Mouse (Mus musculus) MN1 (cell line): ENCODE results near the gene 4933424G06Rik.
A peak's percentile ranks its signal among the peaks of the same experiment; 100 is the strongest.

ENCODE experiments used
- DNase-seq: peaks from one replicate; pipeline ENCODE4 v3.0.0-alpha.2; 2016; ENCODE audit warnings: low spot score

4933424G06Rik gene

GRCm38 (mm10) chr1:36709055-36709853 is 695 bp upstream of the 4933424G06Rik start:
- DNase-seq: peak; percentile 81

GRCm38 (mm10) chr1:36711104-36711503 is 1.2 kb downstream of the 4933424G06Rik start:
- DNase-seq: no peak

GRCm38 (mm10) chr1:36714311-36714710 is 4.4 kb downstream of the 4933424G06Rik start, which contains the start of gene Actr1b:
TSS of gene Actr1b (minus strand) at chr1:36714422.
- no peak for DNase-seq

- no peak for DNase-seq
These were observed 8.8 kb downstream of the 4933424G06Rik start for GRCm38 (mm10) chr1:36718786-36719185.

- no peak for DNase-seq
These were observed 13.5 kb downstream of the 4933424G06Rik start for GRCm38 (mm10) chr1:36723146-36724056.

- DNase-seq: no peak
These were observed 14.1 kb downstream of the 4933424G06Rik start for GRCm38 (mm10) chr1:36724057-36724431.

- DNase-seq: peak; percentile 93
These were observed 27.4 kb downstream of the 4933424G06Rik start for GRCm38 (mm10) chr1:36737300-36737699.

- DNase-seq: no peak
These were observed 29.3 kb downstream of the 4933424G06Rik start for GRCm38 (mm10) chr1:36739231-36739630.

- no peak for DNase-seq
These were observed 33.1 kb downstream of the 4933424G06Rik start for GRCm38 (mm10) chr1:36743046-36743445.

- peak; percentile 84 for DNase-seq
These were observed 34.5 kb downstream of the 4933424G06Rik start for GRCm38 (mm10) chr1:36744268-36744944.

- no peak for DNase-seq
These were observed 35.7 kb downstream of the 4933424G06Rik start for GRCm38 (mm10) chr1:36745661-36746060.

- no peak for DNase-seq
These were observed 36.5 kb downstream of the 4933424G06Rik start for GRCm38 (mm10) chr1:36746452-36746851.

- DNase-seq: no peak
These were observed 44.2 kb downstream of the 4933424G06Rik start for GRCm38 (mm10) chr1:36753932-36754675.

GRCm38 (mm10) chr1:36758553-36758952 is 48.6 kb downstream of the 4933424G06Rik start:
- DNase-seq: no peak

- no peak for DNase-seq
These were observed 49.1 kb downstream of the 4933424G06Rik start for GRCm38 (mm10) chr1:36759076-36759475.

- DNase-seq: no peak
These were observed 50.5 kb downstream of the 4933424G06Rik start for GRCm38 (mm10) chr1:36760401-36760800.

- no peak for DNase-seq
These were observed 51.1 kb downstream of the 4933424G06Rik start for GRCm38 (mm10) chr1:36761061-36761460.

- DNase-seq: no peak
These were observed 51.6 kb downstream of the 4933424G06Rik start, which contains the start of gene Zap70 for GRCm38 (mm10) chr1:36761568-36761967. TSS of gene Zap70 (plus strand) at chr1:36761798.

- DNase-seq: no peak
These were observed 56.7 kb downstream of the 4933424G06Rik start for GRCm38 (mm10) chr1:36766431-36767205.

- DNase-seq: no peak
These were observed 57.4 kb downstream of the 4933424G06Rik start for GRCm38 (mm10) chr1:36767321-36767720.

- DNase-seq: no peak
These were observed 58.8 kb downstream of the 4933424G06Rik start for GRCm38 (mm10) chr1:36768786-36769185.
